Mouse (Mus musculus) testis, postnatal 14 days (tissue): Measurements from ENCODE around the gene Naip1.
A peak's percentile ranks its signal among the peaks of the same experiment; 100 is the strongest.
"Not testable (repeated sequence)": the region's sequence is repeated elsewhere in the genome, so short reads cannot be mapped to it uniquely, and the experiment has no call there.

Experiments used
- DNase-seq: peaks from one replicate; pipeline ENCODE4 v3.0.0; 2021; ENCODE audit warnings: low spot score

Naip1 gene

DNA sequence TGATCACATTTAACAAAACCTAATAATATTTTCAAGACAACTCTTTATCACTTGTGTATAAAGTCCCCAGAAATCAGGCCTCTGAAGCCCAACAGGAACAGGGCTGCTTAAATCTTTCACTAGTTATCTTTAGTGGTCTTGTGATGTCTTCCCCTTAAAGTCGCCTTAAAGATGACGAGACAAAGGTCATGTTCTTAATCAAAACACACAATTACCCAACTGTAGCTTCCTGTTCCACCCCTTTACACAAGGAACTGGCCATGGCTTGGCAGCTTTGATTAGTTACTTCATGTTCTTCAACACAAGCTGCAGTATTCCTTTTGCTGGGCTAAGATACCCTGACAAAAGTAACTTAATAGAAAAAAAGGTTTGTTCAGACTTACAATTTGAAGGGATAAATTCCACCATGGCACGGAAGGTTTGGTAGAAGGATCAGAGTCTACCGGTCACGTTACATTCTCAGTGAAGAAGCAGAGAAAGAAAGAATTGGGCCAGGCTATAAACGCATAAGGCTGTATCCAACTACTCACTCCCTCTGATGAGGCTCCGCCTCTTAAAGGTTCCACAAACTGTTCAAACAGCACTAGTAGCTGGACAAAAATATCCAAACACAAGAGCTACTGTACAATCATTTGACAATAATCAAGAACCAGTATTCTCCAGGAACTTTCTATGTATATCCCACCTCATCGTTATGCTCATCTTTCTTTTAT lies at the start of gene Naip1:
TSS of gene Naip1 (minus strand) at position 455 of the 713 bp plus-strand sequence.
- DNase-seq = not testable (repeated sequence)

DNA sequence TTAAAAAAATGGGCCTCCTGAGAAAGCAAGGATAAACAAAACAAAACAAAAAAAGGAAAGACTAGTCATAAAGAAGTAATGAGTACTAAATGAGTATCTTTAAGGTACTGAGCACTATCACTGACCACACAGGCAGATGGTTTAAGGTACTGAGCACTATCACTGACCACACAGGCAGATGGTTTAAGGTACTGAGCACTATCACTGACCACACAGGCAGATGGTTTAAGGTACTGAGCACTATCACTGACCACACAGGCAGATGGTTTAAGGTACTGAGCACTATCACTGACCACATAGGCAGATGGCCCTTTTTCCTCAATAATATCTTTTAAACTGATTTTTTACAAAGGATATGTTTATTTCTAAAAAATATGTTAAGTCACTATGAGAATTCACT lies 47.0 kb upstream of the Naip1 start:
- DNase-seq = not testable (repeated sequence)

DNA sequence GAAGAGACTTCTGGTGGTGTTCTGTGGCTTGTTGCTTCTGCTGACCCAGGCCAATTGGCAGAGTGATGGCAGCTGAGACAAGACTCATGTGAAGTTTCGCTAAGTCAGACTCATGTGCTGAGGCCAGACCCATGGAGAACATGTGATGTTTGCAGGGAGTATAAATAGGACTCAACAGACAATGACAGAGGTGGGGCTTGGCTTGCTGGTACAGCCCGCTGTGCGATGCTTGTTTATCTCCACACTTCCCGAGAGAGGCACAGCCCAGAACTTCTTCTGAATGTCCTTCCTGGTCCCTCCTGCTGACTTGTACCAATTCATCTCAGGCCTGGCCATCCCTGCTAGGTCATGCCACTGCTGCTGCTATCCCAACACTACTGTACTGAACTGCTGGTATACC lies 42.7 kb upstream of the Naip1 start:
- DNase-seq = no peak

DNA sequence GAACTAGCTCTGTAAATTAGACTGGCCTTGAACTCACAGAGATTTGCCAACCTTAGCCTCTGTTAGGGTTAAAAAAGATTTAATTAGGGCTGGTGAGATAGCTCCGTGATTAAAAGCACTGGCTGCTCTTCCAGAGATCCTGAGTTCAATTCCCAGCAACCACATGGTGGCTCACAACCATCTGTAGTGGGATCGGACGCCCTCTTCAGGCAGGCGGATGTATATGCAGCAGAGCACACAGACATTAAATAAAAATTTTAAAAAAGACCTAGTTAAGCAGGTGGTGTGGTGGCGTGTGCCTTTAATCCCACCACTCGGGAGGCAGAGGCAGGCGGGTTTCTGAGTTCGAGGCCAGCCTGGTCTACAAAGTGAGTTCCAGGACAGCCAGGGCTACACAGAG lies 41.7 kb upstream of the Naip1 start:
- not testable (repeated sequence) for DNase-seq

DNA sequence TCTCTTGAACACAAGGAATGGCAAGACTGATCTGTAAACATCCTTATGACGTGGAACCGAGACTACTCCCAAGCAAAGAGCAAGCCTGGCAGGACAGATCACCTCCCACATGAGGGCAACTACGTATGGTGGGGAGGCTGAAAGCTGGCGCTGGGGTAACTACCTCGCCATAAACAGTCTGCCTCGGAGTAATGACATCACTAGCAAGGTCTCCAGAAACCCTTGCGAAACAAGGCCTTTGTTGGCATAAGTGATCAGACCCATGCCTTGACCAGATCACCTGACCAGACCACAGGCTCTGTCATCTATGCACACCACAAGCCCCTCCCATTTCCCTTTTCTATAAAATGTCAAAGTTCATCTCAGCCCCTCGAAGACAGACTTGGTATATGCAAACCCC lies 40.6 kb upstream of the Naip1 start:
- DNase-seq = no peak

DNA sequence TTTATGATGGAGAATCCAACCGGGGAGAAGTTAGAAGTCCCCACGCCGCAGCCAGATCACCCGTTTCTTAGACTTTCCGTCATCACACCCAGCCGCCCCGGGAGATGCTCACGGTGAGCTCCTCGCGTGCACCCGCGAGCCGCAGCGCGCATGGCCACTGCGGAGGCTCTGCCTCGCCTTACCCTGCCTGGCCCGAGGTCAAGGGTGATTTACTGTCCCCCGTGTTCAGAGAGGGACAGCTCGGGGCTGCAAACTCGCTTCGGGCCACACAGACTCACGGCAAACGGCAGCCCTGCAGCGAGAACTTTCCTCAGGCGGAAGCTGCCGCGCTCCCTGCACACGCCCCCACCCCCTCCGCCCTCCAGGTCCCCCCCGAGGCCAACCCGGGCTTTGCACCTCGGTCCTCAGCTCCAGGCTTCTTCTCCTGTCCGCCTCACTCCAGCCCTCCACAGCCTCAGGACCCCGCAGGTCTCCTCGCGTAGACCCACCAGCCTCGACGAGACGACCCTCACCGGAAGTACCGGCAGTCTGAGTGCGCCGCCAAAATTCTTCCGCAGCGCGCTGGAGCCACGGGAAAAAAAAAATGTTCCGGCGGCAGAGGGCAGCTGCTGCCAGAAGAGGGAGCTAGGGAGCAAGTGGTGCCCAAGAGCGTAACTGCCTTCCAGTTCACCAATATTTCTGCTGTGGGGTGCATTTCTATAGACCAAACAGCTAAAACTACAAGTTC lies 39.6 kb upstream of the Naip1 start, which contains the start of gene Gtf2h2:
TSS of gene Gtf2h2 (minus strand) at position 519 of the 727 bp plus-strand sequence.
- peak; percentile 85 for DNase-seq

DNA sequence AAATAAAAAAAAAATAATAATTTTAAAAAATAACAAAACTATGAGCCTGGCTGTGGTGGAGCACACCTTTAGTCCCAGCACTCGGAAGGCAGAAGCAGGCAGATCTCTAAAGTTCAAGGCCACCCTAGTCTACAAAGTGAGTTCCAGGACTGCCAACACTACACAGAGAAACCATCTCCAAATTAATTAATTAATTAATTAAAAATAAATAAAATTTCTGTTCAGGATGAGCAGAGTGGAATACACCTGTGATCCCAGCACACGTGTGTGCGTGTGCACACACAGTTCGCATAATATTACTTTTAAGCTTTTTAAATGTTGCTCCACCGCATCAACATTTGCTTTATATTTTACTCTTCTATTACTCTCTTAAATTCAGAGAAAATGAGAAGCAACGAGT lies 39.0 kb upstream of the Naip1 start:
- no peak for DNase-seq

DNA sequence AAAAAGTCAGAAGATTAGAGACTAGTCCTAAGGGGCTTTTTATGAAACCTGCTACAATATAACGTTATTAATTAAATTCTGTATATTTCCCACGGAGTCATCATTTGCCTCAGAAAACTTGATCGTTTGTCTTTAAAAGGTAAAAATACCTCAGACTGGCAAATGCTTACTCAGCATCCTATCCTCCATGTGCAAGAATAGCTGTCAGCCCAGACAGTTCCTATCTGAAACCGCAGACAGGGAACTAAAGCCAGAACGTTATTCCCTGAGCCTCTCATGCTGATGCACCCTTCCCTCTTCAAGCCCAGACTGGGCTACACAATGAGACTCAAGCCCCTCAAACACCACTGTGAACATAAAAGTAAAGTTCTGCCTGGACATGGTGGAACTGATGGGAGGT lies 37.8 kb upstream of the Naip1 start:
- no peak for DNase-seq

DNA sequence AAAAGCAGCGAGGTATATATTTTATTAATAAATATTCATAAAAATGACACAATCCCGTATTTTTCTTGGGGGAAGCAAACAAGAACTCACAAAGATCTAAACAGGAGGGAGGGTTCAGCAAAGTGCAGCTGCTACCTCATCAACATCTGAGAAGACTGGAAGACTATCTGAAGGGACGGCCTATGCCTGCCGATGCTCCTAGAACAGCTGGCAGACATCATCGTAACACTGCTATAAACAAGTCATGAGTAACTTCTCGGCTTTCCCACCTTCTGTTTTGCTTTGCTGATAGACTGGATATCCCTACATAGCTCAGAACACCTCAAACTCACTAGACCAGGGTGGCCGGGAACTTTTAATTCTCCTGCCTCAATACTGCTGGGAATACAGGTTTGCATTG lies 30.9 kb upstream of the Naip1 start:
- DNase-seq = no peak

DNA sequence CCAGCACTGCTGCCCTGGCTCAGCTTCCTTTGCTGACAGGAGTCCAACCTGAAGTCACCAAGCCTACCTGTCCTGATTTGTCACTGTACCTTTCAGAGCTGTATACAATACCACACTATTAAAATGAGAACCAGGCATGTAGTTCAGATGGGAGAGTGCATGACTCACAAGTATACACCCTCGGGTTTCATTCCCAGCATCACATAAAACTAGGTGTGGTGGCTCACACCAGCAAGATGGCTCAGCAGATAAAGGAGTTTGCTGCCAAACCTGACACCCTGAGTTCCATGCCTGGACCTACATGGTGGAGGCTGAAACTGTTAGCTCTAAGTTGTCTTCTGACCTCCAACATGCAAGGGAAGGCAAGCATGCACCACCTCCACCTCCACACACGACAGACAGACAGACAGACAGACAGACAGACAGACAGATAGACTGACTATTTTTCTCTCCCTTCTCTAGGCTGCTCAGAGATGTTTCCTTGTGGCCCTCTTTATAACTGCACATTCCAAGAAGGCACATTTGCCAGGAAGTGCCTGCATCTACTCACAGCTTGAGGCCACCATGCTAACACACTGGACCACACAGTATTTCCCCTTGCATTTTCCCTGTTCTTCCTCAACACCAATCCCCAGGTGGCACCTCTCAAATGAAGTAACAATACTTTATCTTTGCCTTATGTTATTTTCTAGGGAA lies 11.0 kb upstream of the Naip1 start:
- no peak for DNase-seq

DNA sequence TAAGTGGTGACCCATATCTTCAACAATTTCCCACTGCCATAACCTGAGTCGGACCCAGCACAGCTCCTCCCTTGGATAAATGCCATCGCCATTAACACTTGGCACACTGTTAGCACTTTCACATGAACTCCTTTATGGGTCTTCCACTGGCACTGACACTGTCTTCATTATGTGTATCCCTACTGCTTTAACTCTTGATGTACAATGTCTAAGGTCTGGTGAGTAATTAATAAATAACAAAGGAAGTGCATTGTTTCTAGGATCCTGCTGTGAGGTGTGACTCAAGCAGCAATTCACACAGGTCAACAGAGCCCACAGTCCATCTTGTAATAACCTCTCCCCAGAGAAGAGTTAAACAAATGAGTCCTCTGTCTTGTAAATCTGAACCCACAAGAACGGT lies 8.7 kb upstream of the Naip1 start:
- no peak for DNase-seq

DNA sequence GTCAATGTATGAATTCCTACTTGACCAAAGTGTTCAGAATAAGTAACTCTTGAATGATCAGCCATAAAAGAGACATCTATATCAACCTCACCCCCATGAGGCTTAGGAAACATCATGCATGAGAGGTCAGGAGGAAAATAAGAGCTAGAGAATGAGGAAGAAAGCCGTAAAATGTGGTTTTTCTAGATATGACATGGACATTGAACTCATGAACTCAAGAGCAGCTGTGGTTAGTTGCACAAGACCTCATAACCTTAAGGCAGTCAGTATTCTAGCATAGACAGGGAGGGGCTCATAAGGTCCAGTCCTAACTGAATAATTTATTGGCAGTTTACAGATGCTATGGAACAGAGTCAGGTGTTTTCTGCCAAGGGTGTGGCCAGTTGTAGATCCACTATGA lies 3.2 kb downstream of the Naip1 start:
- DNase-seq = no peak

DNA sequence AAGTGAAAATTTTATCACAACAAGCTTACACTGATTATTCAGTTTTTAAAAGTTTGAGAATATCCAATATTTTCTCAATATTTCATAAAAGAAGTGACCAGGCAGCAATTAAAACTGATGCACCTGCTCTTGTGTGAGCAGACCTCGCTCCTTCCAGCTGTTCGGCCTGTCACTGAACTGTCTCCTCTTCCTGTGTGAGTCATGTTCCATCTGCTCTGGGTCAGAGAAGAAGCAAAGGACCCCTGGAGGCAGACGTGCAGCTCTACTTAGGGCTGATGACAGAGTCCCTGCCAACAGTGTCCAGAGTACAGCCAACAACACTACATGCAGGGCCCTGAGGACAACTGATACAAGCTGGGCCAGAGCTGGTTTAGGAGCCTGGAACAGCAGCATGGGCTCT lies 12.6 kb downstream of the Naip1 start:
- DNase-seq = no peak

DNA sequence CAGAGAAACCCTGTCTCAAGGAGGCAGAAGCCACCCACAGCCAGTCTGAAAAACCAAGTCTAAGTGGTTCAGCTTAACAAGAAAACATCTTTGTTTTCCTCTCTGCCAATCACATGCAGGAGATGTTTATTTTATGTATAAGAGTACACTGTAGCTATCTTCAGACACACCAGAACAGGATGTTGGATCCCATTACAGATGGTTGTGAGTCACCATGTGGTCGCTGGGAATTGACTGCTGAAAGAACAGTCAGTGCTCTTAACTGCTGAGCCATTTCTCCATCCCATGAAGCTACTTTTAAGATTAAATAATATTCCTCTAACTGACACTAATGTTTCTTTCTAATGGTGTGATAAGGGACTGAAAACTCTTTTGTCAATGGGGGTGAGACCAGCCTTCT lies 14.0 kb downstream of the Naip1 start:
- DNase-seq = no peak

DNA sequence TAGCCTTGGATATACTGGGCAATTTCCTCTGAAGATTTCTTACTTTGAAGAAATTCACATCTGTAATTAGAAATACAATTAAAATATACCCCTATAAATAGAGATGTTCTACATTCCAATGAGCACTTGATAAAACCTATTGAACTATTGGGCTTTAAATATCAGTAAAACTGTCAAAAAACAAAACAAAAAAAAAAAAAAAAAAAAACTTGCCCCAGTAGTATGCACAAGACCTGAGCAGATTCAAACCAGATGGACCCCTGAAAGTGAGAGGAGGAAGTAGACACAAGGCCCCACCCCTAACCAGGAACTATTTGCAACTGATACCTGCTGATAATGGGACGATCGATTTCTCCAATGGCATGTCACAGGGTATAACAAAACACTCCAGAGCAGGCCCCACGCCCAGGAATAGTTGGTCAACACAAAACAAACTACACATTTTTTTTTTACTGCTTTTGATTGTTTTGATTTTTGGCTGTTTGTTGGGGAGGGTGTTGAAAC lies 15.3 kb downstream of the Naip1 start:
- no peak for DNase-seq

DNA sequence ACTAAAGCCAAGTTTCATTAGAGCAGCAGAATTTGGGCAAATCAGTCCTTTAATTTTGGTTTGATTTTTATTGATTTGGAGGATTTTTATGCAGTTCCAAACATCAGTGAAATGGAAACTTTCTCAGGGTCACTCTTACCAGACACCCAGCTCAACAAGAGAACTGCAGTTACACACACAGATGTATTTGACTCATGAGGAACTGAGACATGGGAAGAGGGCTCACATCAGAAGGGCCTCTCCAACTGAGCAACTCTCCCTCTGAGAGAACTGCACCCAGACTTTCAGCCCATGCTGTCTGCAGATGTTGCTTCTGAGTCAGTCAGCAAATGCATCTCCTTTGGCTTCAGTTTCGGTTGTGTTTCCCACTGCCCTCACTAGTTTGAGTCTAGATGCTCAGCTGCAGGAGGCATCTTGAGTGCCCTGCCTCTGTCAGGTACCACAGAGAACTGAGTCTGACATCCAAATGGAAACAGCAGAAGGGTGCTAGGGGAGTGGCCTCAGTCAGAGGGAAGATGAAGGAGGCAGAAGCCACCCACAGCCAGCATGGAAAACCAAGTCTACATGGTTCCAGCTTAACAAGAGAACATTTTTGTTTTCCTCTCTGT lies 16.0 kb downstream of the Naip1 start:
- not testable (repeated sequence) for DNase-seq

DNA sequence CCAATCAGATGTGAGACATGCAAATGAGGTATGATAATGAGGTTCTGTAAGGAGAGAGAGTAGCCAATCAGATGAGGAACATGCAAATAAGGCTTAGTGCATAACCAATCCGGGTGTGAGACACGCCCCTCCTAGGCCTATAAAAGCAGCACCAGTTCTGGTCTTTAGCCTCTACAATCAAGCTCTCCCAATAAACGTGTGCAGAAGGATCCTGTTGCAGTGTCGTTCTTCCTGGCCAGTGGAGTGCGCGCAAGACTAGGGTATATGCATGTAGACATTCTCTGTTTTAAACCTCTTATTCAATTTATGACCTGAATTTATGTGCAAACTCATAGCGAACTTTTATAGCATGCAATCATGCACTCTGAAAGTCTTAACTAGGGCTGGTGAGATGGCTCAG lies 32.7 kb downstream of the Naip1 start:
- DNase-seq = not testable (repeated sequence)

DNA sequence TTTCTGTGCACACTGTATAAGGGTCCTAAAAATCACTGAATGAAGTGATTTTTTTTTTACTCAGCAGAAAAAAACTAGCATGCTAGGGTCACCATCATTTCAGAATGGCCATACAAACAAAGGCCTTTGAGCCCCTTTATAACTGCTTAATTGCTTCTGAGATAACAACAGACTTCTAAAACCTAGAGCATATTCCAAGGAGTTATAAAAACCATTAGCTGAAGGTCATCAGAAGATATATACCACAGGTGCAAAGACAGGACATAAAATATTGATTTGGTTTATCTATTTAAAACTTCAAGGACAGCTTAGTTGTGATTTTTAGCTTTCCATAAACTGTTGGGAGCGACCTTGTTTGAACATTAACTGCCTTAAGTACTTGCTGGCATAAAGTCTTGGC lies 38.2 kb downstream of the Naip1 start:
- no peak for DNase-seq

DNA sequence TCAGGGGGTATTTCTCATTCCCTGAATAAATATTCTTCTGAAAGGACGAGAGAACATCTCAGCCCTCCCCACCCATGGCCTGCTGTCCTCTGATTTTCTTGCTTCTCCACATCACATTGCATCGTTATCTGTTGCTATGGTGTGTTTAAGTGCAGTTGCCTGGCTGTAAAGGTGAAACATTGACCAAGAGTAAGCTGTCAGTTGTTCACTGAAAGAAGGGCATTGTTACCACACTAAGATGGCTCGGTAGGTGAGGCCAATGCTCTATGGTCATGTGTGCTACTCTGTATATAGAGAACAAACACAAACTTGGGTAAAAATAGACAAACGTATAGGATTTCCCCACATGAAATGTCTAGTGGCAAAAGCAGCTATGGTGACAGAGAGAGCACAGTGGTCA lies 42.8 kb downstream of the Naip1 start:
- DNase-seq = no peak

DNA sequence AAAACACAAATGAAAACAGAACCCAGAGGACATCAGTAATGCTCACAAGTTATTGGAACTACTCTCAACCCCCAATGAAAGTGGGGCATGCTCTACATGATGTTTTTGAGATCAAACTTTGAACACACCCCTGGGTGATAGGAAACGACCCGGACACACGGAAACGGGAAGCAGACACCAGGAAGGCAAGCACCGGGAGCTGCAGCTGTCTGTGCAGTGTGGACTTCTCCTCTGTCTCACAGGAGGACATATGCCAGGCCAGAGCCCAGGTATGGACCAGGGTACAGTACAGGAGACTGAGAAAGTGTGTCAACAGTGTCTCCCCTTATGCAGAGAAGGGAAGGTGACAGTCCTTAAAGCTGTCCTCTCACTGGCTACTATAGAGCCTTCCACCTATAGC lies 43.5 kb downstream of the Naip1 start:
- no peak for DNase-seq

DNA sequence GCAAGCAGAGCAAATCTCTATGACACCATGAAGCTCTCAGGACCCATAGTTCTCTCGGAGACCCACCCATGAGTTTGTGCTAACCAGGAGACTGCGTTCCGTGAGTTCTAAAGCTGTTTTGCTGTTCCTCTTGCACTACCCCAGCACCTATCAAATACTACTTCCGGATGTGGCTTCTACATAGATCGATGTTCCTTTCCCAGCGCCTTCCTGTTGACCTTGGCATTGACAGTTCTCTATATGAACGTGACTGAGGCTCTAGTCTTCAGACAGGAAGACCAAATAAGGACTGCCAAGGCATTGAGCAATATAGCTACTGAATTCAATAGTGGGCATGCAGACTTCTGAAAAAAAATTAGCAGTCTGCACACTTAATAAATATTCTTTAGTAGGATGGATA lies 44.4 kb downstream of the Naip1 start:
- DNase-seq = no peak

DNA sequence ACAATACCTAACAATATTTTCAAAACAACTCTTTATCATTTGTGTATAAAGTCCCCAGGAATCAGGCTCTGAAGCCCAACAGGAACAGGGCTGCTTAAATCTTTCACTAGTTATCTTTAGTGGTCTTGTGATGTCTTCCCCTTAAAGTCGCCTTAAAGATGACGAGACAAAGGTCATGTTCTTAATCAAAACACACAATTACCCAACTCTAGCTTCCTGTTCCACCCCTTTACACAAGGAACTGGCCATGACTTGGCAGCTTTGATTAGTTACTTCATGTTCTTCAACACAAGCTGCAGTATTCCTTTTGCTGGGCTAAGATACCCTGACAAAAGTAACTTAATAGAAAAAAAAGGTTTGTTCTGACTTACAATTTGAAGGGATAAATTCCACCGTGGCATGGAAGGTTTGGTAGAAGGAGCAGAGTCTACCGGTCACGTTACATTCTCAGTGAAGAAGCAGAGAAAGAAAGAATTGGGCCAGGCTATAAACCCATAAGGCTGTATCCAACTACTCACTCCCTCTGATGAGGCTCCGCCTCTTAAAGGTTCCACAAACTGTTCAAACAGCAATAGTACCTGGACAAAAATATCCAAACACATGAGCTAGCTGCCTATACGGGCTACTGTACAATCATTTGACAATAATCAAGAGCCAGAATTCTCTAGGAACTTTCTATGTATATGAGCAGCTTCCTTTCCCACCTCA lies 49.6 kb downstream of the Naip1 start:
- not testable (repeated sequence) for DNase-seq
